Mouse (Mus musculus) frontal cortex, postnatal 25 days (tissue): ENCODE measurements at regions not wholly inside any gene's neighbourhood (a gene's known extent, or its start where the extent isn't known, plus 50 kb on each side); places are given as distances from the start of the nearest gene placed in this dataset.

Source experiments
- DNase-seq, 2 experiments: peaks; one replicate each; pipeline ENCODE4 v3.0.0; 2022; ENCODE audit warnings: low spot score in 2 of 2

DNA sequence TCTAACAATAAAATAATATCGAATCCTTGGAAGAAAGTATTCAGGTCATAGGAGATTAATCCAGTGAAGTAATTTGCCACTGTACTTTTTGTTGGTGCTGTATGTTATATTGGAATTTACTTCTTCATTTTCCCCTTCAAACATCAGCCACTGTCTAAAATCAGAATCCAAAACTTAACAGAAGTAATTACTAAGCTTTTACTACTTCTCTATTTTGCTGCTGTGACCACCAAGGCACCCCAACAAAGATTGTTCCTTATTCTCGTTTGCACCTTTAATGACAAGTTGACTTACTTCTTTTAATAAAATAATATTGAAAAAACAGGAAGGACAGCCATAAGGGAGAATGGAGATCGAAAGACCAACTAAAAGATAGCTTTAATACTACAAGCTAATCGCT lies 1130.1 kb upstream of the Cited2 start:
- no peak for DNase-seq

GRCm38 (mm10) chr10:16600041-16600440 lies 1123.0 kb upstream of the Cited2 start:
- DNase-seq, result no peak

DNA sequence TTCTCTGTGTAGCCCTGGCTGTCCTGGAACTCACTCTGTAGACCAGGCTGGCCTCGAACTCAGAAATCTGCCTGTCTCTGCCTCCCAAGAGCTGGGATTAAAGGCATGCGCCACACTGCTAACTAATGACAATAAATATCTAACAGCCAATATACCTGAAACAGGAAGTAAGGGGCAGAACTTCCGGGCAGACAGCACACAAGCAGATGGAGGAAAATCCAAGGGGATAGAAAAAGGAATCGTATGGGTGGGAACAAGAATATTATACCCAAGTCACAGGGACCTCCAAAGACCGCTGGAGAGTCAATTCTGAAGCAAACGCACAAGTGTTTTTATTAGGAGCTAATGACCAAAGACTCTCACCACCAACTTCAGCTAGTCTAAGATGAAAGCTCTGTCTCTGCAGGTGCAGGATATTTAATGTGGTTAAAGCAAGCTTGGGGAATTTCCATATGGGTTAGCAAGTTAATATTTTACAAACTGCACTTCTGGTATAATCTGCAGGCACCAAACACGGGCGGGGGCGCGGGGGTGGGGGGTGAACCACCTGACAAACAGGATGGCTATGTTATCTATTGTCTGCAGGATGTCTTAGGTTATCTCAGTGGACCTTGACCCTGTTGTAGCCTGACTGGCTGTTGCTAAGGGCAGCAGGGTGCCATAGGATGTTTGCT lies 1122.3 kb upstream of the Cited2 start:
- no peak for DNase-seq

DNA sequence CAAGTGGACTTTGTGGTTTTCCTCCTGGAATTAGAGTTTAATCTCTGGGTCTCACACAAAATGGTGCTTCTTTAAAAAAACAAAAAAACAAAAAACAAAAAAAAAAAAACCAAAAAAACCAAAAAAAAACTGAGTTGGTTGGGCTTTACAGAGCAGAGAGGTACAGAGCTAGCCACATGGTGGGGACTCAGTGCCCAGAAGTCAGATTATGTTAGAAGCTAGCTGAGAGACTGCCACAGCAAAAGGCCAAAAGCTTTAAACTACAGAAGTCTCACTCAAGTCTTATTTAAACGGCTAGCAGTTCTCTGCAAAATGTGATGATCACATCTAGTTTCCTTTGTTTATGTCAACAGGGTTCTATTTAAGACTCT lies 1121.8 kb upstream of the Cited2 start:
- no peak for DNase-seq

GRCm38 (mm10) chr10:16608339-16608738 lies 1114.7 kb upstream of the Cited2 start:
- no peak for DNase-seq

GRCm38 (mm10) chr10:16618752-16619151 lies 1104.3 kb upstream of the Cited2 start:
- DNase-seq, result no peak

- DNase-seq, result no peak
Observed at GRCm38 (mm10) chr10:16619584-16619983, 1103.4 kb upstream of the Cited2 start.

- DNase-seq, result no peak
Observed at GRCm38 (mm10) chr10:16620804-16621559, 1102.0 kb upstream of the Cited2 start.

DNA sequence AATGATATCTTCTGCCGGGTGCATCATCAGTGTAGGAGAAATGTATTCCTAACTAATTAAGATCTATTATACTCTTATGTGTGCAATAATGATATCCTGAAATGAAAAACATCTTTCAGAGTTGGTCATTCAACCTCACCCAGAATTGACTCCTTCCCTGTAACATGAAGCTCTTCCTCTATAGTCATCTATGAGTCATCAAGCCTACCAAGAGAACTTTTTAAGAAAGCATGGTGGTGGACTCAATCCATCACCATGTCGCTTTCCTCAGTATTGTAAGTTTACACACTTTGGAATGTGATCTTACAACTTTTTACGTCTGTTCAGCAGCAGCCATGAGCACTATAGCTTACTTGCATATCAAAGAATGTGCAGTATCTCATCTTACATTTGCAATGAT lies 1100.2 kb upstream of the Cited2 start:
- DNase-seq, result no peak

DNA sequence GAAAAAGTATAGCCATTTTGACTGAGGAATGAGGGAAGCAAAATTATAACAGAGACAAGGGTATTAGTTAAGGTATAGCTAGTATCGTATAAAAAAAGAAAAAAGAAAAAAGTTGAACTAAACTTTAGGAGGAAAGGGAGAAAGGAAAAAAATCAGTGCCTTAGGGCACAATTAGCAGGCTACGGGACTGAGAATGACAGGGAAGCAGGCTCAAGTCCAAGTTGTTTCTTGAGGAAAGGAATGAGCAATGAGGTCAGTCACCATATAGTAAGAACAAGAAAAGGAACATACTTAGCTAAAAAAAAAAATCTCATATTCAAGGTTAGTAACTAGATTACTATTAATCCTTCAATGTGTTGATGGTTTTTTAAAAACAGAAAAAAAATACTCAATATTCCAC lies 1089.8 kb upstream of the Cited2 start:
- DNase-seq, result no peak

GRCm38 (mm10) chr10:16635463-16635862 lies 1087.6 kb upstream of the Cited2 start:
- DNase-seq, result no peak

DNA sequence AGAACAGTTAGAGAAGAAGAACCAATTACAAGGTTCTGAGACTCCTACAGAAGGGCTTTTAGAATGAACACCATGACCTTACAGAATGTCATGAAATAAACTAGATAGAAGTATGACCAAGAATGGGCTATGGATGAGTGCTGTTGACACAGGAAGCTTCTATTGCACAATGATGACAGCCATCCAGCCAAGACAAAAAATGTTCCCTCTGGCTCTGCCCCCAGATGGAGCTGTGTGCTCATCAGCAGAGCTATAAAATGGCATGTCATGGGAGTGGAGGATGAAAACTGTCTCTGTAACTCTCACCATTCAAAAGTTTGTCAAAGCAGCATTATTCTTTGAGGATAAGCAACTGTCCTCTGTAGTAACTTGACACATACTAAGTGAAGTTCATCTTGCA lies 1086.0 kb upstream of the Cited2 start:
- DNase-seq, result no peak

DNA sequence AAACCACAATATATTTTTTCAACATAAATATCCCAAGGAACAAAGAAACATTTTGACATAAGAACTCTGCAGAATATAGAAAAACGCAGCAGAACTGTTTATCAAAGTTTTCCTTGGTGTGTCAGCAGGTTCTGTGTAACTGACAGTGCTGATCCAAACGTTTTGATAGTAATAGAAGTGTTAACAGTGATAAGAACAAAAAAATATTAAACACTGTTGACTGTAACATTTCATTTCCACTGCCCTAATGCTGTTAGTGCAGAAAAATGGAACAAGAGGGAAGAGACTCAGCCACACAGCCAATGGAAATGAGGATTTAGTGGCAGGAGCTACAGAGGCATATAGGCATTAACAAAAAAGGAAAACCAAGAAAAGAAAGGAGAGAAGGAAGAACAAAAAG lies 1084.9 kb upstream of the Cited2 start:
- no peak for DNase-seq

- no peak for DNase-seq
Observed at GRCm38 (mm10) chr10:16640136-16640535, 1082.9 kb upstream of the Cited2 start.

- DNase-seq, result no peak
Observed at GRCm38 (mm10) chr10:16650120-16650519, 1072.9 kb upstream of the Cited2 start.

DNA sequence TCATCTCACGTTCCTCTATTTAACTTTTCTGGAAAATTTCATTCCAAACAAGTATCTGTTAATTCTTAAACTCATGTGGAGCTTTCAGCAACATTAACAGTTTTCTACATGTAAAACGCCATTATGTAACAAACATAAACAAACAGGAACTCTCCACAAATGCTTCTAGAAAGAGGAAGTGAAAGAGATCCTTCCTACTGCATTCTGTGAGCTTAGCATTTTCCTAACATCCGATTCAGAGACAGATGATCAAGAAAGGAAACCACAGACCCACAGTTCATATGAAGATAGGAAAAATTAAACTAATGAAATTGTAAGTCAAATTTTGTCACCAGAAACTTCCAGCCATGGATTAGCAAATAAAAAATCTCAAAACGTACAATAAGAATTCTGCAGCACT lies 1070.6 kb upstream of the Cited2 start:
- no peak for DNase-seq

DNA sequence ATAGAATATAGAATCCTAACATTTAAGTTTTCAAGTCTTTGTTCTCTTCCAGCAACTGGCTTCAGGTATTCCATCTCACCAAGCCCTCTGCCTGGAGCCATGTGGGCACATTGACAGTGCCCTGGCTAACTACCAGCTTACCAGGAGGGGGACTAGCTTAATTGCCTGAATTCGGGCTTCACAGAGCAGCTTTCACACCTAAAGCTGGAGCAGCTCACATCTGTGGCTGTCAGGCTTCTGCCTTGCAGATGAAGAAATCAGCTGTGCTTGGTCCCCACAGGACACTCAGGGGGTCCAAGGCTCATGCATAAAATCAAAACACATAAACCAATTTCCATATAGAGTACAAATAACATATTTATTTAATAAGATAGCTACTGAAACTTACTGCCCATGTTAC lies 1058.5 kb upstream of the Cited2 start:
- no peak for DNase-seq

- no peak for DNase-seq
Observed at GRCm38 (mm10) chr10:16670286-16670685, 1052.7 kb upstream of the Cited2 start.

DNA sequence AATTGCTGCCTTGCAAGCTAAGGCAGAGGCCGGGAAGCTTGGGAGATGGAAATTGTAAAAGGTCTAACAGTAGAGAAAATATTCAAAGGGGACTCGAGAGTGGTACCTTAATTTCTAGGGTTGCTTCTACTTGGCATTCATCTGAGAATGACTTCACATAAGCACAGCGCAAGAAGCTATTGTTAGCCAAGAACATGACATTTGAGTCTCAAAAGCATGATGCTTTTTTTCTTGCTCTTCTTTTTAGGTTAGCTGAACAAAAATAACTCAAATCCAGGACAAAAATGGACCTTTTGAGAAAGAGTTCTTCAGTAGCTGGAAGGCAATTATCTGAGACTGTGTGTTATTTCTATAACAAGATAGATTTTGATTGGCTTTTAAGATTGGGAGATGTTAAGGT lies 1042.0 kb upstream of the Cited2 start:
- DNase-seq, result no peak

GRCm38 (mm10) chr10:16685352-16685751 lies 1037.7 kb upstream of the Cited2 start:
- no peak for DNase-seq

DNA sequence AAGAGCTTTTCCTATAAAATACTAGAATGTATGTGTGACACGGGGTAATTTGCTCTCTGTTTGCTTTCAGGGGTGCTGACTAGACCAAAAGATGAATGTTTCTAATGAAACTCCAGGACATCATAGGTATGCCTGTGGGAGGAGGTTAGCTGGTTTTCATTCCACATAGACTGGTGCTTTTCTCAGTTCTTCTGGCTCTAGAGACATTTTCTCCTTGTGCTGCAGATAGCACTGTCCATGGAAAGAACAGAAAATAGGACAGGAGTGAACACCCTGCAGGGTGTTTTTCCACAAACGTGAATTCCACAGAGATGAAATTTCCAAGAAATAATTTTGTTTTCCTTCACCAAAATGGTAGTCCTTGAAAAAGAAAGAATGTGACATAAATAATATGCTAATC lies 1016.0 kb upstream of the Cited2 start:
- no peak for DNase-seq

DNA sequence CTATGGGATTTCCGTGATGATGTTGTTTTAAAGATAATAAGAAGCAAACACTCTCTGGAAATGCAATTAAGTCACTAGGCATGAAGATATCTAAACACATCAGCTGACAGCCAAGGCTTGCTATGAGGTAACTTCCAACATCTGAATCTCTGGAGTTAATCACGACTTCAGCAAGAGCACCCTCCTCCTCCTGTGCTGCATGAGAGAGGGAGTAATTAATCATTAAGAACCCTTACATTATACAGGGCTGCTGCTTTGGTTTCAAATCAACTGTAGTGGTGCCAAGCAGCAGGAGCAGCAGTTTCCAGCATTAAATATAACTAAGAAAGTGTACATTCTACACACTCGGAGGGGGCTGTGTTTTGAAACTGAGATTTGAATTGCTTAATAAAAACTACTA lies 1009.9 kb upstream of the Cited2 start:
- no peak for DNase-seq

DNA sequence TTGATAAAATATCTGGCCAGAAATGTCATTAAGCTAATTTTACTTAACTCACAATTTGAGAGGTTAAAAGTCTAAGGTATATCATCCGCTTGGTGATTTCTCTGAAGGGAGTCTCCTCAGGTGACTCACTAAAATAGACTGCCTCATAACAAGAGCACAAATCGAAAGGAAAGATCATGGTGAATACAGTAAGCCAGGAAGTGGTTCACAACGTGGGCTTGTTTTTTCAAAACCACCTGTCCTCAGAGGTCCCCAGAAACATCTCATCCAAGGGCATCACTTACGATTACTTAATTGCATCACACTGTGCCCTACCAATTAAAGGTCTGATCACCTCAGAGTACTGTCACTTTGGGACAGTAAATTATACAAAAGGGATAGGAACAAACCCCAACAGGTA lies 1009.0 kb upstream of the Cited2 start:
- no peak for DNase-seq

DNA sequence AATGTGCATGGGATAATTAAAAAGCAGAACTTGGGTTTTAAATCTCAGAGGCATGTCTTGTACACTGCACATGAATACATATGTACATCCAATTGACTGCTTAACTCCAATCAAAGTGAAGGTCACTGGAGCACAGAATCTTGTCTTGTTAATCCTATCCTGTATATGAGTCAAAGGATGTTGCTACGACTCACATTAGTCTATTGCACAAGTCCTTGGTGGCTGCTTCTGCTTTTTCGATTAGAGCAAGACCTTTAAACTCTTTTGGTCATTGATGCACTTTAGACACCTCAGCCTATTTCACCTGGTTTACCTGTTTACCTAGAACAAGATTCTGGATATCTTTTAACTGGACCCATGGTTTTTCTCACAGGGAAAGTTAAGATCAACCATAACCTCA lies 1008.5 kb upstream of the Cited2 start:
- no peak for DNase-seq
